Mouse (Mus musculus) cerebellum, postnatal 14 days (tissue): Measurements from ENCODE around the gene Tmem104.

Experiments used
- DNase-seq, 2 experiments: peaks; one replicate each; pipeline ENCODE4 v3.0.0; 2021; ENCODE audit warnings: mixed read lengths in 2 of 2

Gene Tmem104

GRCm38 (mm10) chr11:115202316-115202715 lies 15.0 kb downstream of the Tmem104 start:
- peak; percentile 96 for DNase-seq

DNA sequence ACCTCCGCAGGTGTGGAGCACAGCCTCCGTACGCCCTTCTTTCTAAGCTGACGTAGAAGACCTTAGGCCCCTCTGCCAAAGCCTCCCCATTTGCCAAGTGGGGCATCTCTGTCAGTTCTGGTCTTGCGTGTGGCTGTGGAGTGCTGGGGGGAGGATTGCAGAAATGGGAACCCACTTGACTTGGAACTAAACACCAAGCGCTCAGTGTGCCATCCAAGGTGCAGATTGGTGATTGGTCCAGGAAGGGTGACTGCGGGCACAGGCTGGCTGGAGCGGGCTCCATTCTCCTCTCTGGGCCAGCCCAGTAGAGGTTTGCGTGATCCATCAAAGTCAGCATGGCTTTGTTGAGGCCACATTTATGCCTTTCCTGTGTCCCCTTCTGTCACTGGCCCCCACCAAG lies 15.5 kb downstream of the Tmem104 start:
- peak; percentile 77 to 84 for DNase-seq

DNA sequence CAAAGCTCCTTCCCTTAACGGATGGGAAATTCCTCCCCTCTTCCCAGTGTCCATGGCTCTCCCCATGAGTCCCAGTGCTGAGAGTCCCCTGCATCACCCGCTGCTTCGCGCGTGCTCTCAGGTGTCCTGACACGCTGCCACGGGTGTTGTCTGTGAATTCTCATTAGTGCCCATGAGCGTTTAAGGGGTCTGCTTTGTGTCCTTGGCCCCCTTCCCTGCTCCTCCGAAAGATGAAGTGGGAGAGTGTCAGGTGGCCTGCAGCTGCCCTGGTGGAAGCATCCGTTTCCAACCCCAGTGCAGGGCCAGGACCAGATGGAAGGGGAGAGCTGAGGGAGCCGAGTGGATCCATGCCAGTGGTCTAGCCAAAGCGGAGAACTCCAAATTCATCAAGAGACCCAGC lies 20.8 kb downstream of the Tmem104 start:
- peak; percentile 78 to 80 for DNase-seq

DNA sequence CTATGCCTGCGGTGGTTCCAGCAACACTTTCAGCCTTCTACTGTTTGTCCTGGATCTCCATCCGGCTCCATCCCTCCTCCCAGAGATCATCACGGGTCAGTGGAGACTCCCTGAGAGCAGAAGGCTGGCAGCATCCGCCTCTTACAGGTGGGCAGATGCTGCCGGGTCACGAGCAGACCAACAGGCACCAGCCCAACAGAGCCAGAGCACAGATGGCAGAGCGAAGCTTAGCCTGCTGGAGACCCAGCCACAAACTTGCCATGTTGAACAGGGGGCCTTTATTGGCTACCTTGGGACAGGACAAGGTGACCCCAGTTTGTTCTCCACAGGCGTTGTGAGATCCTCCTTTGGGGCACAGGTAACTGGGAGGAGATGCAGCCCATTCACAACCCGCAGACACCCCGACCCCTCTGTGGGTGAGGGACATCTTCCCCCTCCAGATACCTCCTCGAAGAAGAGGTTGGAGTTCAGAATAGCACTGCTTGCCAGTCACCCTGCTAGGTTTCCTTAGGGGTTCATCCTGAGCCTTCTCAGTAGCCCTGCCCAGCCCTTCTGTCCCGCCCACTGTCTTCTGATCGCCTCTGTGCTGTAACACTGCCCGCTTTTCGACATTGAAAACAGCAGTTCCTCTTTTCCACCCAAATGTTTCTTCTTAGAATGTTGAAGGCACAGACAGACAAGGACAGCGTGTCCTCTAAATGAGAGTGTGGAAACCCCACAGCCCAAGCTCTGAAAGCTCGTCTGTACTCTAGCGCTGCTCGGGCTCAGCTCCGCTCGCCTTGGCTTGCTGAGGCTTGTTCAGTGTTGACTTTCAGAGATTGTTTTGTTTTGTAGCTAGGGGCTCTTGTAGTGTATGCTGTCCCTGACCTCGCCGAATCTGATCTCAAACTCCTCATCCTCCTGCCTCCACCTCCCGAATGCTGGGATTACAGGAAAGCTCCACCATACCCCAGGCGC lies 21.8 kb downstream of the Tmem104 start:
- DNase-seq = peak; percentile 77

GRCm38 (mm10) chr11:115209958-115210357 lies 22.7 kb downstream of the Tmem104 start:
- DNase-seq = peak; percentile 41 to 47

- DNase-seq = peak; percentile 79 to 86
Measured at GRCm38 (mm10) chr11:115212116-115212515, 24.8 kb downstream of the Tmem104 start.

DNA sequence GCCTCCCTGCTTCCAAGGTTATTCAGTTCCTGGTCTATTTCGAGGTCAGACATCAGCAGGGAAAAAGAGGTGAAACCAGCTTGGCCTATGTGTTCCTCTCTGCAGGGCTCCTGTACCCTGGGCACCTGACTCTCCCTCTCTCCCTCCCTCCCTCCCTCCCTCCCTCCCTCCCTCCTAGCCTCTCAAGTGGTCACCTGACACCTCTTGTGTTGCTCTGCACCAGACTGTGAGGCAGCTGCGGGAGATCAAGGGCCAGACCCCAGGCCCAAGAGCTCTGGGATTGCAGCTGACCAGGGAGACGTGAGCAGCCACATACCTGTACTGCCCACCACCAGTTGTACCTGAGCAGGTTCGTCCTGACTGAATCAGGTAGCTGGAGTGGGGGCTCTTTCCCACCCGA lies 27.8 kb downstream of the Tmem104 start:
- DNase-seq = no peak

DNA sequence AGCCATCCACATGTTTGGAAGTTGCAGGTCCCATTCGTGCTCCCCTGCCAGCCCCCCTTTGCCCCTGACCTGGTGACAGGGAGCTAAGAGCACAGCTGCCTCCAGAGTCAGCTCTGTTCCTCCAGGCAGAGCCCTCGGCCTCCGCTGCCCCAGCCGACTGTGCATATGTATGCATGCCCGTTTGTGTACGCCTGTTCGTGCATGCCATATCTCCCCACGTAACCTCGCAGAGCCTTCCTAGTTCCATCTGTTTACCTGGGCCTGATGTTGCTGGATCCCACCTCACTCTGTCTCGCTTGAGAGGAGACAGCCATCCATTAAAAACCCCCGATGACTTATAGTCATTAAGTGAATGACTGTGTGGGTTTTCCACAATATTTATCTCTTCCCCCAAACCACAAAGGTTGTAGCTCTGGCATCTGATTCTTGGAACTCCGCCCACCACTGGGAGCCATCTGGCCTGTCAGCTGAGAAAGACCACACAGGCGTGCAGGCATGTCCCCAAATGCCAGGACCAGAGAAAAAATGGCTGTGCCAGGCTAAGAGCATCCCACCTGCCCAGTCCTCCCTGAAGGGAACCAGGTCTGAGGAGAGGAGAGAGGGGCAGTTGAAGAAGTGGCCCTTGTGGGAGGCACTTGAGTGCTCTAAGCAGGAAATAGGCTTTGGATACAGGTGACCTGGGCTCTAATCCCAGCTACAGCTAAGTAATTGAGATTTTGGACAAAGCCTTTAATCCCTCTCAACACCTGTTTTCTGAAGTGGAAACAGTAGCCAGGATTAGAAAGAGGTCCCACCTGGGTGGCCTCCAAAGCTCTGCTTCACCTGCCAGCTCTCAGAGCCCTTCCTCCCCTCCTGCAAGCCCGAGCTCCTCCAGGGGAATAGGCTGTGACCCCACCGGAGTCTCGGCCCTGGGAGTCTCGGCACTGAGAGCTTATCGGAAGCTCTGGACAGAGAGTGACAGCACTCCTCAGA lies 30.4 kb downstream of the Tmem104 start:
- DNase-seq = peak; percentile 98

DNA sequence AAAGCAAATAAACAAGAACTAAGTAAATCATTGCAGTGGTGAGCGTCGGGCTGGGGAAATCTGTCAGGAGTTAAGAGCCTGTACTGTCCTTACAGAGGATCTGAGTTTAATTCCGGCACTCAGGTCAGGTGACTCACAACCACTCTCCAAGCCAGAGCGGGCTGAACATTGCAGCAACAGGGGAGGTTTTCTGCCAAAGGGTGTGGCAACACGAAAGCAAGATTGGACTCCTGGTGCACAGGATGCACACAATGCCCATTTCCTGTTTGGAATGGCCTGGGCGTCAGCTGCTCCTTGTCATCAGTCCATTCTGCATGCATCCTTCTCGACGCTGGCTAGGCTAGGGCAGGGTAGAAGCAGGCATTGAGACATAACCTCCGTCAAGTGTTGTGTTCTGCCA lies 32.0 kb downstream of the Tmem104 start:
- peak in 1 of 2 experiments; percentile 60 for DNase-seq

GRCm38 (mm10) chr11:115219685-115220084 lies 32.4 kb downstream of the Tmem104 start:
- peak in 1 of 2 experiments; percentile 42 for DNase-seq

DNA sequence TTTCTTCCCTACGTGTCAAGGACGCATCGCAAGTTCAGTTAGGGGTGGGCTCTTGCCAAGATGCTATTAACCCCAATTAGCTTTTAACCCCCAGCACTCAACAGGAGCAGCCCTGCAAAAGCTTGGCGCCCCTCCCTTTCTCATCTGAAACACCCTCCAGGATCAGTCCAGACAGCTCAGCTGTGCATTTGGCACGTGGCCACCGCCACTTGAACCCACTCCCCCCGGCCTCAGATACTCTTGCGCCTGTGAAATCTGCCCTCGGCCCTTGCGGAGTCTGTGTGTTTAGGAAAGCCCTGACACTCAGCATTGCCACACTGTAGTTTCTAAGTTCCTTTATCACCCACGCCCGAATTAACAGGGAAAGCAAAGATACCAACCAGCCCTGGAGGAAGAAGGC lies 34.8 kb downstream of the Tmem104 start:
- peak; percentile 72 to 76 for DNase-seq

DNA sequence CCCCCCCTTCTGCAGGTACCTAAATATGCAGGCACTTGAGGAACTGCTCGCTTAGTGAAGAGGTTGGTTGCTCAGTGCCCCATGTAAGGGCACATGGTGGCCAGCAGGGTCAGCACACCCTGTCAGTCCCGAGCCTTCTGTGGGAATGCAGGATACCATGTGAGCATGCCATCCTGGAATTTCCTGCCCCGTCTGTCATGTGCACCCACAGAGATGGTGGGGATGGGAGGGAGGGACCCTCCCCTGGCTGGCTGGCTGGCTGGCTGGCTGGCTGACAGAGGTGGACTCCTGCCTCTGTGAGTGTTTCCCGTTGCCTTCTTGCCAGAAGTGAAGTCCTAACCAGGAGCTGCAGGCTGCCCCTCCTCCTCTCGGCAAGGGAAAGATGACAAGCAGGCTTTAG lies 35.3 kb downstream of the Tmem104 start:
- peak in 1 of 2 experiments; percentile 46 for DNase-seq

DNA sequence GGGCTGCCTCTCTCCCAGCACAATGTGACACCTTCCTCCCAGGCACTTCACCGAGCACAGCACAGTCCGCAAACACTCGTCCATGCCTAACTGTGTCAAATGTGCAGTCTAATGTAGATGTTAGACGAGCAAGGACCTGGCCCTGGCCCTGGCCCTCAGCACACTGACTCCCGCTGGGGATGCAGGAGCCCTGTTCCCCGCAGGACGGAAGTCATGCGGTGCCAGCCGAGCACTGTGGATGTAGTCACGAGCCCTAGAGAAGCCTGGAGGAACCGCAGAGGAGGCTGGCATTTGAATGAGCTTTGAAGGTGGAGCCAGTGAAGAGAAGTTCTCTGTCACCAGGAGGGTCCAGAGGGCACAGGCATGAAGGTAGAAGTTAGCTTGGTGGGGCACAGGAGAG lies 36.2 kb downstream of the Tmem104 start:
- peak in 1 of 2 experiments; percentile 51 for DNase-seq

DNA sequence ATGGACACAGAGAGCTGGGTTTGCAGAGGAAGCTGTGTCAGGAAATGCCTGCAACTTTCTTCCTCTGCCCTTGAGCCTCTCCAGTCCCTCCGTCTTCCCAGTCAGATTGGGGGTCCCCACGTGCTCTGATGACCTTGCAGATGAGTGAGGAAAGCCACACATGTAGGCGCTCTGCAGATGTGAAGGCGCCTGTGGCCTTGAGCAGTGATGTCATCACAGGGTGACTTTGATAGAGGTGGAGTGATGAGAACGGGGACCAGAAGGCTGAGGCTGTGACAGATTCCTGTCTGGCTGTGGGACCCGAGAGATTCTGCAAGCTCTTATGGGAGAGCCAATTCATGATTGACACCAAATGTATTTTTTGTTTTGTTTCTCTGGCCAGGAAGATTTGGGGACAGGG lies 36.6 kb downstream of the Tmem104 start:
- DNase-seq = no peak

- DNase-seq = peak; percentile 72 to 88
Measured at GRCm38 (mm10) chr11:115224889-115225288, 37.6 kb downstream of the Tmem104 start.

DNA sequence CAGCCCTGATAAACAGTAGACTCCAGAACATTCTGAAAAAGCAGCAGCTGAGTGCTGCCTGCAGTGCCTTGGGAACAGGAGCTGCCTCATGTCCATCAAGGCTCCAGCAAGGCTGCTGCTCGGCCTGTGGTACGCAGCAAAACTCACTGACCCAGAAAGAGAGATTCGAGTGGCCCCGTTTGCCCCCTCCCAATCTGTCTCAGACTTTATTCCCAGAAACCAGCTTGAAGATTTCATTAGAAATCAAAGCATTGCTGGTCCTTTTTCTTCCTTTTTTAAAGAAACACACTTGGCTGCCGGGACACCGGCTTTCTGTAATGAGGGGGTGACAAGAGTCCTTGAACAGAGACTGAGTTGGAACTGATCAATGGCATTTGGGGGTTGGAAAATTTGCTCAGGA lies 38.0 kb downstream of the Tmem104 start:
- DNase-seq = peak in 1 of 2 experiments; percentile 37

DNA sequence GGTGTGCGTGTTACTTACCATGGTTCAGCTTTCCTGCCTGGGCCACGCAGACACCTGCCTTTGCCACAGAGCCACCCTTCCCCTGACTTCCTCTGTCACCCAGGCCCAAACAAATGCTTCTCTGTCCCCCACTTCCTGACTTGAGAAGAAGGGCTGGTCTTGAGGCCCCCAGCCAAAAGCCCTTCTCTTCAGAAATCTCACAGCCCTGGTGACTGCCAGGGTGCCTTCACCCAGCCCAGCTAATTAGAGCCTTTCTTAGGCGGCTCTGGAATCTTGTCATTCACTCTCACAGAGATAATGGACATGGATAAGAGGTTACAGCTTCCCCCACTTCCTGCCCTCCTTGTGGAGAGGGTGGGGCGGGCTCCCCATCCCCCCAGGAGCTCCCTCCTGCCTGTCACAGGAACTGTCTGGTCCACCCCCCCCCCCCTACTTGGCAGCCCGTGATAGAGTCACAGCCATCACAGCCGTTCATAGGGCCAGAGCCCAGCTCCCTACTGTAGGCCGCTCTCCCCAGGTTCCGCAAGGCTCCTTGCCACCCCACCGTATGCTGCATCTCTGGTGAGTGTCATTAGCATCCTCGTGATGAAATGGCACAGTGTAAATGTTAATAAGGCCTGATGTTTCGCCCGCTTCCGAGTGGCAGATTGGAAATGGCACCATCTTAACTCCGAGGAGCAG lies 39.7 kb downstream of the Tmem104 start:
- DNase-seq = peak; percentile 68 to 75

DNA sequence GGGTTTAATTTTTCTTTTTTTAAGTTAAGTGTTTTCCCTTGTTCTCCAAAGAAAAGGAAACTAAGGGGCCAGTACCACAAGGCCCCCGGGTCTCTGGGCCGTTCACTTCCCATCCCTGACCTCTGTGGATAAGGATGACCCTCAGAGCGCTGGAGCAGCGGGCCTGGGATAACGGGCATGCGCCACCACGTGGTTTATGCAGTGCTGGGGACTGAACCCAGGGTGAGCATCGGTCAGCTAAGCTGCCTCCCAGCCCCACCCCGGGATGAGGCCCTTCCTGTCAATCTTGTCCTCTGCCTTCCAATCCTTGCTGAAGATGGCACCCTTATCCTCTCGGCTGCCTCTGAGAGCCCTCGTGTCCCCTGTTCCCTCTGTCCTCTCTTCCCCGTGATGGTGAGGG lies 40.4 kb downstream of the Tmem104 start:
- no peak for DNase-seq

DNA sequence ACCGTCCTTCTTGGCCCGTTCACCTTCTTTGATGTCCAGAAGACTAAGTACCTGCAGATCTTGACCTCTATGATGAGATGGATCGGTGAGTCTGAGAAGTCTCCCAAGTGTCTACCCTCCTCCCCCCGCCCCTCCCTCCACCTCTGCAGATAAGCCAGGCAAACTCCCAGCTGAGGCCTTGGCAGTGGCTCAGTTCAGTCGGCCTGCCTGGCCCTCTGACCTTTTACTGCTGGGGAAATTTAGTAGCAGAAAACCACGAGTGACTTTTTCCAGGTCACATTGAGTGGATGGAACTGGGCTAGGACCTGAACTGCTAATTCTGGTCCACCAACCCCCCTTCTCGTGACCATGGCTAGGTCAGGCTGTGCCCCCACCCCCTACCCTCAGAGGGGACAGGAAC lies 41.1 kb downstream of the Tmem104 start:
- DNase-seq = no peak

DNA sequence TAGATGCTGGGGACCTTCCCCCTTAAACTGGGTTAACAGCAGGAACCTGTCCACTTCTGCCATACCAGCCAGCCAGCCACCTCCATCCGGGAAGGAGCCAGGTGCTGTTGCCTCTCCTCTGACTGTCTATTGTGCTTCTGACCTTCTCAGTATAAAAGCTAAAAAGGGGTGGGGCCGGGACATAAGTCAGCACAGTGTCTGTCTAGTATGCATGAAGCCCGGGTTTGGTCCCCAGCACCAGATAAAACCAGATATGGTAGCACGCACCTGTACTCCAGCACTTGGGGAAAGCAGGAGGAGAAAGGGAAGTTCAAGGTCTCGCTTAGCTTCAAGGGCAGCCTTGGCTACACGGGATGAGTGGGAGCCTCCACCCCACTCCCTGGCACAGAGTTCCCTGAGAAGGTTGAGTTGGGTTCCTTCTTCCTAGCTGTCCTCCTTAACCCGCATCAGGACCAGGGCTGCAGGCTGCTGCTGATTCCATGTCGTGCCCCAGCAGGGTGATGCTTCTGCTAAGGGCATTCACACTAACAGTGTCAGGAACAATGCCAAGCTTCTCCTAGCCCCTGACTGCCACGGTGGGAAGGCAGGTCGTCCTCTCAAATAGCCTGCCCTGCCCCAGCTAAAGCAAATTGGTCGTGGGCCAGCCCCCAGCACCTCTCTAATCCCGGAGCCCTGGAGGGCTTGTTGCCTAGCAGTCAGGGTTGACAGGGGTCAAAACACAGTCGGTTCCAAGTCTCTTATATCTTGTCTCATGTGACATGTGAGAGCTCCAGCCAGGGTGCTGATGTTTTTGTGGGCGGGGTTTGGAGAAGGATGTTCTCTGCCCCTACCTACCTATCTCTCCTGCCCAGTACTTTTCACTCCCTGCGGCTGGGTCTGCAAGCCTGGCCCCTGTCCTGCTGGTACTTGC lies 42.0 kb downstream of the Tmem104 start:
- no peak for DNase-seq

DNA sequence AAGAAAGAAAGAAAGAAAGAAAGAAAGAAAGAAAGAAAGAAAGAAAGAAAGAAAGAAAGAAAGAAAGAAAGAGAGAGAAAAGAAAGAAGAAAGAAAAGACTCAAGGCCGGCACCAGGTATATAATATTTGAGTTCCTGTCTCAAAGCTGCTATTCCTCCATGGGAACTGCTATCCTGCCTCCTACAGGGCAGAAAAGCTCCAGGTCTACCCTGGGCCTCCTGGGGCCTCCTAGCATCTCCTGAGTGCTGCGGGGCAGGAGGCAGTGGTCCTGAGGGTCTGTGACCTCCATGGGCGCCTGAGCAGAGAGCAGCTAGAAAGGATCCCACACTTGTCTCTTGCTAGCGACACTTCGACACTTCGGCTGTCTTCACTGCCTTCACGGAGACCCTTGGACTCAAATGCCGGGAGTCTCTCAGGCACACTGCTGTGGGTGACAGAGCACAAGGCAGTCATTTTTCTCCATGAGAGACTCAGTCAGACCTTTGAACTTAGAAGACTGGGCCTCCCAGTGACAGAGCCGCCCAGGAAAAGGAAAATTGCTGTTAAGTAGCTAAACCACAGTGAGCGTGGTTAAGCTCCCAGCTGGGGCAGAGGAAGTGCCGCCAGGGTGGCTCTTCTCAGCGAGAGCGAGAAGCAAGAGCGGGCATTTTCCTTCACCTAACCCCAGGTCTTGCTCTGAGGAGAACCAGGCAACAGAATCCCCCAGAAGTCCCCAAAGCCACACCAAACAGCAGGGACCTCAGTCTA lies 44.1 kb downstream of the Tmem104 start:
- DNase-seq = no peak
